Mouse (Mus musculus): ENCODE data around the gene Rac1. TPM values are rescaled to one million over a fixed set of nuclear protein-coding genes. Genes with fewer than 3 reads are reported as not detected.
"Not testable (repeated sequence)": the region's sequence is repeated elsewhere in the genome, so short reads cannot be mapped to it uniquely, and the experiment has no call there.

Gene Rac1
- polyA plus RNA-seq (2015; fragmentation: Nextera tagmentation; extraction: Ambion mirVana): 322 and 336 TPM in 2 replicates

- peak; percentile 97 for ATAC-seq
- under 1% methylated on average over 76 of the region's 105 CpGs for WGBS
- H3K4me1 ChIP-seq: peaks cover 28% of the 10 kb centered on the region
- peak within 1 kb of the TSS; percentile 99 for H3K9ac ChIP-seq
- H3K27me3 ChIP-seq: no peaks in the 10 kb centered on the region
- peak within 1 kb of the TSS; percentile 99 for H3K4me3 ChIP-seq
- H3K36me3 ChIP-seq (ENCODE audit: poor library complexity, severe bottlenecking): 0 out of 2 replicates have a peak, but pooled peaks cover 8% of the 10 kb centered on the region
- no peaks in the 10 kb centered on the region for H3K9me3 ChIP-seq (replicated peaks)
- H3K27ac ChIP-seq: peak within 1 kb of the TSS; percentile 95
- H3K4me2 ChIP-seq: peak within 1 kb of the TSS; percentile 93
These were observed at the start of gene Rac1 for GRCm38 (mm10) chr5:143527486-143528307. Gene Rac1 (minus strand): TSS chr5:143528036.

- Histone ChIP-seq H3K4me2 (no peak overlapping the region), H3K9ac (no peak overlapping the region), H3K9me3 (replicated peaks) (no peaks in the 10 kb centered on the region), H3K36me3 (ENCODE audit: poor library complexity, severe bottlenecking) (no peaks in the 10 kb centered on the region), H3K27ac (no peak overlapping the region), H3K4me3 (no peak overlapping the region), H3K27me3 (no peaks in the 10 kb centered on the region), H3K4me1 (no peaks in the 10 kb centered on the region)
- 88% methylated on average over 19 of the region's 19 CpGs for WGBS
- ATAC-seq: no peak
These were observed 46.7 kb upstream of the Rac1 start for GRCm38 (mm10) chr5:143574261-143575178.

- Histone ChIP-seq H3K4me2 (no peak overlapping the region), H3K9ac (no peak overlapping the region), H3K9me3 (replicated peaks) (no peaks in the 10 kb centered on the region), H3K27me3 (no peaks in the 10 kb centered on the region), H3K36me3 (ENCODE audit: poor library complexity, severe bottlenecking) (no peaks in the 10 kb centered on the region), H3K4me3 (no peak overlapping the region), H3K27ac (no peak overlapping the region), H3K4me1 (no peaks in the 10 kb centered on the region)
- 92% methylated on average over 4 of the region's 4 CpGs for WGBS
- ATAC-seq: no peak
These were observed 45.2 kb upstream of the Rac1 start for GRCm38 (mm10) chr5:143573067-143573466.

GRCm38 (mm10) chr5:143572195-143572594 lies 44.4 kb upstream of the Rac1 start:
- H3K36me3 ChIP-seq (ENCODE audit: poor library complexity, severe bottlenecking): no peaks in the 10 kb centered on the region
- no peaks in the 10 kb centered on the region for H3K9me3 ChIP-seq (replicated peaks)
- H3K4me2 ChIP-seq: no peak overlapping the region
- no peaks in the 10 kb centered on the region for H3K4me1 ChIP-seq
- no peak overlapping the region for H3K9ac ChIP-seq
- H3K4me3 ChIP-seq: no peak overlapping the region
- no peak overlapping the region for H3K27ac ChIP-seq
- no peak for ATAC-seq
- WGBS: 88% methylated on average over 5 of the region's 5 CpGs
- no peaks in the 10 kb centered on the region for H3K27me3 ChIP-seq

GRCm38 (mm10) chr5:143567860-143568259 lies 40.0 kb upstream of the Rac1 start:
- no peak overlapping the region for H3K4me3 ChIP-seq
- H3K4me1 ChIP-seq: no peaks in the 10 kb centered on the region
- H3K36me3 ChIP-seq (ENCODE audit: poor library complexity, severe bottlenecking): peaks cover 19% of the 10 kb centered on the region
- no peak overlapping the region for H3K4me2 ChIP-seq
- H3K27ac ChIP-seq: no peak overlapping the region
- H3K9me3 ChIP-seq (replicated peaks): no peaks in the 10 kb centered on the region
- no peaks in the 10 kb centered on the region for H3K27me3 ChIP-seq
- H3K9ac ChIP-seq: no peak overlapping the region
- no peak for ATAC-seq
- 23% methylated on average over 6 of the region's 6 CpGs for WGBS

GRCm38 (mm10) chr5:143567258-143567670 lies 39.4 kb upstream of the Rac1 start:
- Histone ChIP-seq H3K9ac (no peak overlapping the region), H3K27ac (no peak overlapping the region), H3K27me3 (no peaks in the 10 kb centered on the region), H3K4me3 (no peak overlapping the region), H3K4me1 (no peaks in the 10 kb centered on the region), H3K9me3 (replicated peaks) (no peaks in the 10 kb centered on the region), H3K4me2 (no peak overlapping the region), H3K36me3 (ENCODE audit: poor library complexity, severe bottlenecking) (peaks cover 22% of the 10 kb centered on the region)
- 88% methylated on average over 5 of the region's 5 CpGs for WGBS
- ATAC-seq: no peak

- not testable (repeated sequence) for H3K9me3 ChIP-seq (replicated peaks); H3K9ac ChIP-seq; H3K27me3 ChIP-seq; ATAC-seq; H3K4me2 ChIP-seq; H3K4me3 ChIP-seq; H3K4me1 ChIP-seq; H3K27ac ChIP-seq
- 95% methylated on average over 6 of the region's 6 CpGs for WGBS
- H3K36me3 ChIP-seq (ENCODE audit: poor library complexity, severe bottlenecking): peaks cover 24% of the 10 kb centered on the region
These were observed 39.0 kb upstream of the Rac1 start for GRCm38 (mm10) chr5:143566804-143567203.

- no peak for ATAC-seq
- no peak overlapping the region; the same call in 1 of the 2 replicates for H3K9ac ChIP-seq
- H3K27ac ChIP-seq: no peak overlapping the region
- no peaks in the 10 kb centered on the region for H3K9me3 ChIP-seq (replicated peaks)
- 86% methylated on average over 14 of the region's 14 CpGs for WGBS
- H3K36me3 ChIP-seq (ENCODE audit: poor library complexity, severe bottlenecking): peaks cover 24% of the 10 kb centered on the region
- H3K27me3 ChIP-seq: no peaks in the 10 kb centered on the region
- H3K4me1 ChIP-seq: peaks cover 8% of the 10 kb centered on the region; the same call in 1 of the 2 replicates
- H3K4me2 ChIP-seq: no peak overlapping the region
- no peak overlapping the region for H3K4me3 ChIP-seq
These were observed 33.8 kb upstream of the Rac1 start for GRCm38 (mm10) chr5:143561544-143562185.

GRCm38 (mm10) chr5:143561009-143561408 lies 33.2 kb upstream of the Rac1 start:
- no peak overlapping the region for H3K4me2 ChIP-seq
- H3K4me1 ChIP-seq: peaks cover 8% of the 10 kb centered on the region; the same call in 1 of the 2 replicates
- H3K9ac ChIP-seq: no peak overlapping the region
- no peak overlapping the region for H3K27ac ChIP-seq
- H3K4me3 ChIP-seq: no peak overlapping the region
- no peaks in the 10 kb centered on the region for H3K27me3 ChIP-seq
- ATAC-seq: no peak
- 97% methylated on average over 4 of the region's 4 CpGs for WGBS
- H3K9me3 ChIP-seq (replicated peaks): no peaks in the 10 kb centered on the region
- peaks cover 24% of the 10 kb centered on the region for H3K36me3 ChIP-seq (ENCODE audit: poor library complexity, severe bottlenecking)

- Histone ChIP-seq H3K27ac (no peak overlapping the region), H3K9ac (no peak overlapping the region), H3K4me1 (peaks cover 8% of the 10 kb centered on the region; the same call in 1 of the 2 replicates), H3K4me3 (no peak overlapping the region), H3K9me3 (replicated peaks) (no peaks in the 10 kb centered on the region), H3K27me3 (no peaks in the 10 kb centered on the region), H3K36me3 (ENCODE audit: poor library complexity, severe bottlenecking) (peaks cover 19% of the 10 kb centered on the region), H3K4me2 (no peak overlapping the region)
- WGBS: 95% methylated on average over 3 of the region's 3 CpGs
- no peak for ATAC-seq
These were observed 30.9 kb upstream of the Rac1 start for GRCm38 (mm10) chr5:143558731-143559130.

- WGBS: 65% methylated on average over 6 of the region's 6 CpGs
- Histone ChIP-seq H3K36me3 (ENCODE audit: poor library complexity, severe bottlenecking) (peaks cover 25% of the 10 kb centered on the region; the same call in 1 of the 2 replicates), H3K4me2 (no peak overlapping the region), H3K4me3 (no peak overlapping the region), H3K9me3 (replicated peaks) (no peaks in the 10 kb centered on the region), H3K27ac (no peak overlapping the region), H3K27me3 (no peaks in the 10 kb centered on the region), H3K9ac (no peak overlapping the region), H3K4me1 (peaks cover 22% of the 10 kb centered on the region)
- ATAC-seq: no peak
These were observed 27.4 kb upstream of the Rac1 start for GRCm38 (mm10) chr5:143555233-143555632.
